Mouse (Mus musculus) kidney, embryonic 16.5 days (tissue): ENCODE results near the gene Slc18b1. TPM values are rescaled to one million over a fixed set of nuclear protein-coding genes. Genes with fewer than 3 reads are reported as not detected.
A peak's percentile ranks its signal among the peaks of the same experiment; 100 is the strongest.

ENCODE experiments used
- ATAC-seq: fragments of 200-750 bp; cut with Nextera tagmentation; 2 replicates; pipeline ENCODE4 v1.8.0; 2017; ENCODE audit warnings: moderate TSS enrichment; ENCODE audit not compliant: low FRiP score, low TSS enrichment
- H3K27ac ChIP-seq: fragments of 300-500 bp; sonication (generic); 2 replicates; pipeline ENCODE4 v1.5.1; 2014; ENCODE audit warnings: low read length
- H3K27me3 ChIP-seq: fragments of 300-500 bp; sonication (generic); 2 replicates; pipeline ENCODE4 v1.6.1; 2014; ENCODE audit warnings: low read length, control low read depth, mixed read lengths; ENCODE audit not compliant: insufficient read depth
- H3K36me3 ChIP-seq: fragments of 300-500 bp; sonication (generic); 2 replicates; pipeline ENCODE4 v1.6.1; 2014; ENCODE audit warnings: low read length, control low read depth, mixed read lengths; ENCODE audit not compliant: insufficient read depth
- H3K4me1 ChIP-seq: fragments of 300-500 bp; sonication (generic); 2 replicates; pipeline ENCODE4 v1.6.1; 2014; ENCODE audit warnings: low read length, control low read depth, mixed read lengths; ENCODE audit not compliant: insufficient read depth
- H3K4me2 ChIP-seq: fragments of 300-500 bp; sonication (generic); replicated peaks from 2 replicates; pipeline ENCODE4 v1.6.1; 2014; ENCODE audit warnings: low read depth, low read length
- H3K4me3 ChIP-seq: fragments of 300-500 bp; sonication (generic); 2 replicates; pipeline ENCODE4 v1.5.1; 2014; ENCODE audit warnings: mild to moderate bottlenecking, low read length
- H3K9ac ChIP-seq: fragments of 300-500 bp; sonication (generic); replicated peaks from 2 replicates; pipeline ENCODE4 v1.6.1; 2014; ENCODE audit warnings: low read length
- H3K9me3 ChIP-seq: fragments of 300-500 bp; sonication (generic); 2 replicates; pipeline ENCODE4 v1.6.1; 2016; ENCODE audit warnings: low read length, control low read depth
- WGBS: fragments of 180-500 bp; shearing (Covaris S2); extraction: QIAGEN DNeasy Blood & Tissue Kit; methylation state at CpG from one replicate; pipeline ENCODE4 v1.1.7; 2014; 5-methylcytosine and 5-hydroxymethylcytosine counted together
- polyA plus RNA-seq: library from polyadenylated mRNA; unstranded; fragments of >200 nt; fragmentation: Nextera tagmentation; extraction: Ambion mirVana; gene quantifications from 2 replicates; pipeline ENCODE4 v1.2.1, GENCODE M21; 2015

Slc18b1 gene
- 18.0 and 20.7 TPM in 2 replicates for polyA plus RNA-seq

GRCm38 (mm10) chr10:23796551-23797503, at the start of gene Slc18b1:
TSS of gene Slc18b1 (plus strand) at chr10:23796986.
- ATAC-seq, result peak; percentile 58; the same call in 1 of the 2 replicates
- Histone ChIP-seq H3K4me3 (peak within 1 kb of the TSS; percentile 70), H3K9me3 (no peaks in the 10 kb centered on the region), H3K4me2 (peak within 1 kb of the TSS; percentile 78), H3K9ac (peak within 1 kb of the TSS; percentile 88), H3K36me3 (peaks cover 15% of the 10 kb centered on the region), H3K27me3 (no peaks in the 10 kb centered on the region), H3K27ac (peak within 1 kb of the TSS; percentile 76), H3K4me1 (peaks cover 16% of the 10 kb centered on the region)
- WGBS, result 6% methylated on average over 43 of the region's 43 CpGs

GRCm38 (mm10) chr10:23754166-23754565, 42.6 kb upstream of the Slc18b1 start:
- Histone ChIP-seq H3K9me3 (no peaks in the 10 kb centered on the region), H3K27me3 (no peaks in the 10 kb centered on the region), H3K9ac (no peak overlapping the region), H3K36me3 (no peaks in the 10 kb centered on the region), H3K4me3 (no peak overlapping the region), H3K27ac (no peak overlapping the region), H3K4me1 (no peaks in the 10 kb centered on the region), H3K4me2 (no peak overlapping the region)
- no peak for ATAC-seq
- 72% methylated on average over 7 of the region's 7 CpGs for WGBS

GRCm38 (mm10) chr10:23777288-23777945, 19.4 kb upstream of the Slc18b1 start:
- no peaks in the 10 kb centered on the region for H3K27me3 ChIP-seq
- ATAC-seq, result peak; percentile 52; the same call in 1 of the 2 replicates
- H3K36me3 ChIP-seq, result 0 out of 2 replicates have a peak, but pooled peaks cover 7% of the 10 kb centered on the region
- no peak overlapping the region for H3K9ac ChIP-seq
- H3K4me1 ChIP-seq, result no peaks in the 10 kb centered on the region
- no peaks in the 10 kb centered on the region for H3K9me3 ChIP-seq
- H3K4me3 ChIP-seq, result no peak overlapping the region
- H3K27ac ChIP-seq, result no peak overlapping the region
- 32% methylated on average over 5 of the region's 5 CpGs for WGBS
- H3K4me2 ChIP-seq, result no peak overlapping the region

GRCm38 (mm10) chr10:23780539-23781275, 16.1 kb upstream of the Slc18b1 start:
- H3K4me2 ChIP-seq, result no peak overlapping the region
- no peaks in the 10 kb centered on the region for H3K27me3 ChIP-seq
- no peak for ATAC-seq
- no peaks in the 10 kb centered on the region for H3K9me3 ChIP-seq
- no peak overlapping the region for H3K9ac ChIP-seq
- peaks cover 35% of the 10 kb centered on the region for H3K36me3 ChIP-seq
- H3K4me3 ChIP-seq, result no peak overlapping the region
- WGBS, result 78% methylated on average over 6 of the region's 6 CpGs
- H3K4me1 ChIP-seq, result peaks cover 14% of the 10 kb centered on the region
- H3K27ac ChIP-seq, result no peak overlapping the region

- WGBS, result 81% methylated on average over 11 of the region's 11 CpGs
- Histone ChIP-seq H3K27ac (no peak overlapping the region), H3K4me1 (peaks cover 20% of the 10 kb centered on the region), H3K4me2 (no peak overlapping the region), H3K27me3 (no peaks in the 10 kb centered on the region), H3K9ac (no peak overlapping the region), H3K36me3 (peaks cover 38% of the 10 kb centered on the region), H3K9me3 (no peaks in the 10 kb centered on the region), H3K4me3 (no peak overlapping the region)
- ATAC-seq, result no peak
Observed at GRCm38 (mm10) chr10:23781760-23782735, 14.7 kb upstream of the Slc18b1 start.

GRCm38 (mm10) chr10:23782855-23783492, 13.8 kb upstream of the Slc18b1 start:
- no peak overlapping the region for H3K4me2 ChIP-seq
- ATAC-seq, result no peak
- H3K27ac ChIP-seq, result no peak overlapping the region

GRCm38 (mm10) chr10:23783493-23783884, 13.3 kb upstream of the Slc18b1 start:
- H3K27ac ChIP-seq, result no peak overlapping the region
- no peak overlapping the region for H3K4me3 ChIP-seq
- peaks cover 38% of the 10 kb centered on the region for H3K36me3 ChIP-seq
- H3K4me1 ChIP-seq, result peaks cover 25% of the 10 kb centered on the region
- H3K27me3 ChIP-seq, result no peaks in the 10 kb centered on the region
- 30% methylated on average over 2 of the region's 2 CpGs for WGBS
- H3K9ac ChIP-seq, result no peak overlapping the region
- H3K9me3 ChIP-seq, result no peaks in the 10 kb centered on the region
- H3K4me2 ChIP-seq, result no peak overlapping the region
- ATAC-seq, result no peak

More at GRCm38 (mm10) chr10:23782855-23783492, 13.8 kb upstream of the Slc18b1 start:
- Histone ChIP-seq H3K9me3 (no peaks in the 10 kb centered on the region), H3K36me3 (peaks cover 38% of the 10 kb centered on the region), H3K27me3 (no peaks in the 10 kb centered on the region), H3K4me1 (peaks cover 20% of the 10 kb centered on the region), H3K9ac (no peak overlapping the region), H3K4me3 (no peak overlapping the region)
- 37% methylated on average over 2 of the region's 2 CpGs for WGBS

- WGBS, result 46% methylated on average over 2 of the region's 2 CpGs
- Histone ChIP-seq H3K36me3 (peaks cover 38% of the 10 kb centered on the region), H3K27me3 (no peaks in the 10 kb centered on the region)
Observed at GRCm38 (mm10) chr10:23784121-23784520, 12.7 kb upstream of the Slc18b1 start.

More at GRCm38 (mm10) chr10:23784121-23784520, 12.7 kb upstream of the Slc18b1 start:
- Histone ChIP-seq H3K9ac (no peak overlapping the region), H3K4me3 (no peak overlapping the region), H3K4me2 (no peak overlapping the region), H3K9me3 (no peaks in the 10 kb centered on the region), H3K4me1 (peaks cover 31% of the 10 kb centered on the region), H3K27ac (no peak overlapping the region)
- no peak for ATAC-seq
